Mouse (Mus musculus): ENCODE measurements around the gene Ccdc32. TPM values are rescaled to one million over a fixed set of nuclear protein-coding genes. Genes with fewer than 3 reads are reported as not detected.
A peak's percentile ranks its signal among the peaks of the same experiment; 100 is the strongest.
"Not testable (repeated sequence)": the region's sequence is repeated elsewhere in the genome, so short reads cannot be mapped to it uniquely, and the experiment has no call there.

Gene Ccdc32
- total RNA-seq, 1 experiment from 2014 or later, result 15.7 TPM

DNA sequence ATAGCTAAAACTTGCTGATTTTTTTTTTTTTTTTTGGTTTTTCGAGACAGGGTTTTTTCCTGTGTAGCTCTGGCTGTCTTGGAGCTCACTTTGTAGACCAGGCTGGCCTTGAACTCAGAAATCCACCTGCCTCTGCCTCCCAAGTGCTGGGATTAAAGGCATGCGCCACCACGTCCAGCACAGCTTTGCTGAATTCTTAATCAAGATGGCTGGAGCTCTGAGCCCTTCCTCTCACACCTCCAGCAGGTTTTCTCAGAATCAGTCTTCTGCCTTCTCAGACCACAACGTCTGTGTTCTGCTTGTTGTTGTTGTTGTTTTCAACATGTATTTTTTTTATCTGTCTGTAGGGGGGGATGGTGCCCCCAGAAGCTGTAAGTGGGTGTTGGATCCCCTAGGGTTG lies 12.9 kb downstream of the Ccdc32 start:
- not testable (repeated sequence) for ATAC-seq (replicated peaks; ENCODE audit: low read depth, poor library complexity, severe bottlenecking)

DNA sequence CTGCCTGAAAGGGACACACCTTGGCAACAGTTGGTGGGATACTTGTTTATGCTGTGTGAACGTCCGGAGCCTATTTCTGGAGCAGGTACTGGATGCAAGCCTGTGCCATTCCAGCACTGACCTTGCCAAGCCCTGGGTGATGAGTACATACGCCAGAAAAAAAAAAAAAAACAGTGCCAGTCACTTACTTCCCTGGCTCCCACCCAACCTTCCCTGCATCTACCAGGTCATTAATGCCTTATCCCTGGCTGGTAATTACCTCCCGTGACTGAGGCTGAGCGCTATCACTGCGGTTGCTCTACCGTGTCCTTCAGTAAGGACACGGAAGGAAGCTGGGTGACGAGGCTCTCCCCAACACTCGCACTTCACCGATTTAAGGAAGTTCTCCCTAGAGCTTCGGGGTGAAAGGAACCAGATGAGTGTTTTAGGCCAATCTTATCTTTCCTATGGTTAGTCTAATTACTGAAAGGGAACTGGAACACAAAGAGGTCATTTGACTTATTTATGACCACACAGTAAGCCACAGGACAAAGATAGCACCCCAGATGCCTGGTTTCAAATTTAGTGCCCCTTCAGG lies 13.5 kb downstream of the Ccdc32 start:
- ATAC-seq (replicated peaks; ENCODE audit: low read depth, poor library complexity, severe bottlenecking), result peak; percentile 97

DNA sequence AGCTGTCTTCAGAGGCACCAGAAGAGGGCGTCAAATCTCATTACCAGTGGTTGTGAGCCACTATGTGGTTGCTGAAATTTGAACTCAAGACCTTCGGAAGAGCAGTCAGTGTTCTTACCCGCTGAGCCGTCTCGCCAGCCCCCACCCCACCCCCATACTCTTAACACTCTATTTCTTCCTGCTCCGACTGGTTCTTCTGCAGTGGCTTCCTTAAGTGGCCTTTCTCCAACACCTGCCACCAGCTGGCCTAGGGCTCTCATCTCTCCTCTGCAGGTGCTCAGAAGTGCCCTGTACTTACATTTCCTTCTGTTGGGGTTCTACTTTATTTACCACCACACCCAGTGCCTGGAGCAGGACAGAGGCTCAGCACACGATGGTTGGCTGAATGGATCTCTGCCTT lies 14.2 kb downstream of the Ccdc32 start:
- ATAC-seq (replicated peaks; ENCODE audit: low read depth, poor library complexity, severe bottlenecking), result no peak

DNA sequence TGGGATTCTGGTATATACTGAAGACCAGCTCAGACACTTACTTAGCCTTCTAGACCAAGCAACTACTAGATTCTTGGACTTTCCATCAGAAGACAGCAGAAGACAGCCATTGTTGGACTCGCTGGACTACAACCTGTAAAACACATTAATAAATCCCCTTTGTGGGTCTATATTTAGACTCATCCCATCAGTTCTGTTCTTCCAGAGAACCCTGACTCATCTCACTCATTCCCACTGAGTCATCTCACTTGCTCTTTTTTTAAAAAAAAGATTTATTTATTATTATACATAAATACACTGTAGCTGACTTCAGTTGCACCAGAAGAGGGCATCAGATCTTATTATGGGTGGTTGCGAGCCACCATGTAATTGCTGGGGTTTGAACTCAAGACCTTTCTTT lies 19.8 kb downstream of the Ccdc32 start:
- ATAC-seq (replicated peaks; ENCODE audit: low read depth, poor library complexity, severe bottlenecking), result no peak

DNA sequence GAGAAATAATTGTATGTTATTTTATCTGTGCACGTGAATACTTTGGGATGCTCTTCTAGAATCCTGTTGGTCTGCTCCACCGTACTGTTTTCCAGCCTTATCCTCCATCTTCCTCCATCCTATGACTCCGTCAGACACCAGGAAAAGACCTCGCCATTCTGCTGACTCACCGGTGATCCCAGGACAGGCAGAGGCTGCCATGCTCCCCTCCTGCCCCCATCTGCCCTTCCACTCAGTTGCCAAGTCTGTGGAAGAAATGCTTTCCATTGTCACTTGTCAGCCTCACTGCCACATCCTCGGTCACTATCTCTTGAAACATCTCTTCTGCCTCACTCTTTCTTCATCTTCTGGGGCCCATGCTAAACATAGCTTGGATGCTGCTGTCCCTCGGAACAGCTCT lies 22.3 kb downstream of the Ccdc32 start:
- no peak for ATAC-seq (replicated peaks; ENCODE audit: low read depth, poor library complexity, severe bottlenecking)

DNA sequence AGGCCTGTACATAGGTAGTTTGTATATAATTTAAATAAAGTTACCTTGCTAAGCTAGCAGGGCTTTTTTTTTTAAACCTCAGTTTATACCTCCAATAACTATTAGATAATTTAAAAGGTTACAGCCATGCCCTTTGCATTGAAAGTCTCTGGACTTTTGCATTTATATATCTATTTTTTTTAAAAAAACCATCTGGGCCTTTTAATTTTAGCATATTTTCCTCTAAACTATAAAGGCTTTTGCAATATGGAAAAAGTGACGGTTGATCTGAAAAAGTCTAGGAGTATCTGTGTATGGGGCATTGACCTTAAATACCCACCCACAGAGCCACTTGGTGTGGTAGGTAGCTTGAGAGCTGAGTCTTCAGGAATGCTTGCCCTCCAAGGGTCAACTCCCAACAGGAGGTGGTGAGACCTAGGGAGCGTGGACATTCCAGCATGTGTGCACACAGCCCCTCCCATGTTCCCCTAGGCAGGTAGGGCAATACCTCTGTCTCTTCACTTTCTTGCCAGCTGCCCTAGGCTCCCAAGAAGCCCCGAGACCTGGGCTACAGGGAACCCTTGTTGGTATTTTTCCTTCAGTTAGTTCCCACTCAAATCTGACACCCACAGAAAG lies 30.1 kb downstream of the Ccdc32 start:
- ATAC-seq (replicated peaks; ENCODE audit: low read depth, poor library complexity, severe bottlenecking), result no peak

DNA sequence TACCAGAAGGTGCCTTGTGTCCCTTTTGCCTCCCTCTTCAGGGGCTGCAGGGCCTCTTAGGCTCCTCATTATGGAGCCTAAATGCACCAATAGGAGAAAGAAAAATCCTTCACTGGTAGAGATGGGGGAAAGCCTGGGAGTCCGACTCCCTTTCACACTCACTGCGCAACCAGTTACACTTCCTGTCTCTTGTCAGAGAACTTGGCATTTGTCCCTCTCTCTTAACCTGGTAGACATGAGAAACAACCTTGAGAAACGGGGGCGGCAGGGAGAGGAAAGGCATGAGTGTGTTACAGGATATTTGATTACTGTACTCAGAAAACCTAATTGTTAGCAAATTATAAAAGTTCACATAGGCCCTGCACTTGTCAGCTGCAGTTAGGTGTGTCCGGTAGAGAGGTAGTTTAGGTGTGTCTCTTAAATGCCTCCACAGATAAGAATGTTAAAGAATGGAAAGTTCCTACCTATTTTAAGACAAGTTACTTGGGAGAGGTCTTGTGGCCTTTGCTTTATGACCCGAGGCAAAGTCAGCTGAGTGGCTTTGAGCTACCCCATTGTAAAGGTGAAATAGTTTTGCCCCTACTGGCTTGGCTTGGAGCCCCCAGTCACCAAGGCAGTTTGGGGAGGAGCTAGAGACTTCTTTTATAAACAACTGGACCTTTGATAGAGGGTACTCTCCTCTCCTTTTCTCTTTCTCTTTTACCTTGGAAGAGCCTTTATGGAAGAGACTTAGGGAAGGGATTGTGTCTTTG lies 30.9 kb downstream of the Ccdc32 start:
- ATAC-seq (replicated peaks; ENCODE audit: low read depth, poor library complexity, severe bottlenecking), result no peak

DNA sequence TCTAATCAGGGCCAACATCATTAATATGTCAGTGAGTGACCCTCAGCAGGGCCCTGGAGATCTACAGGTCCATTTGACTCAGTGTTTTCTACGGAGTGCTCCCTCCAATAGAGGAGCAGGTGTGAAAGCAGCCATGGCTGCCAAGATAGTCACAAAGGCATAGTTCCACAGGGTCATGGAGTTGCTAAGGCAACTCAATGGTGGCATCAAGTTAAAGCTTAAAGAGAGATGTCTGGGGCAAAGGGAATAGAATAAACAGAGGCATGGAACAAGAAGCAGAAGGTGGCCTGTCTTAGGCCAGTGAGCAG lies 32.4 kb downstream of the Ccdc32 start:
- ATAC-seq (replicated peaks; ENCODE audit: low read depth, poor library complexity, severe bottlenecking), result no peak

DNA sequence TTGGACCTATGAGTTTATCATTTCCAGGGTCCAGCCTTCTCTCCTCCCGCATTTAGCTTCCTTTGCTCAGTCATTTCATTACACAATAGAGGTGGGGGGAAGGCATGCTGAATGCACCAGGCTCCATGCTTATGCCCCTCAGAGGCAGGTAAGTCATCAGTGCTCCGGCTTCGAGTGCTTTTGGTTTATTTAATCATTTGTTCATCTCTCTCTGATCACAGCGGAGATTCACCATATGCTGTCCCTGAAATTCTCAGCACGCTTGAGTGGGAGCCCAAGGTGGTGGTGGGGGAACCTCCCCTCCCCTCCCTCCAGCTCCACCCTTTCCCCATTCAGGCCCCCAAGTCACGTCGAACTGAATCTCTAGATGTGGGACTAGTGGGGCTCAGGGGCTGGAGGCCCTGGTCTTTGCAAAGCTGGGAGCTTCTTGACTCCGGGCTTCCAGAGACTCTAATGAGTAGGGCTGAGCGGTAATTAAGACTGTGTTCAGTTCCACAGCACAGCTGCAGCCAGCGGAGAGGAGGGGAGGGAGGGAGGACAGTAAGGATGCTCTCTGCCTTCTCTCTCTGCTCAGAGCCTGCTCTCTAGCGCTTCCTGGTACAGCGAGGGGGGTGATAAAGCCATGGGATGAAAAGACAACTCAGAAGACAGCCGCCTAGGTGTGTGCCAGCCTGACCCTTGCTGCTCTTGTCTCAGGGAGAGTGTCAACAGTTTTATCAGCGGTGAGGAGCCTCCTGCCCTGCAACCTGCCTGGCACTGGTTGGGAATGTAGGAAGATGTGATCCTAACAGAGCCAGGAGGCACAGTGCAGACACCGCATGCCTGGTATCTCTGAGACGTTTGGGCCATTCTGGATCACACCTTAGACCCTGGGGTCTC lies 33.0 kb downstream of the Ccdc32 start:
- no peak for ATAC-seq (replicated peaks; ENCODE audit: low read depth, poor library complexity, severe bottlenecking)

DNA sequence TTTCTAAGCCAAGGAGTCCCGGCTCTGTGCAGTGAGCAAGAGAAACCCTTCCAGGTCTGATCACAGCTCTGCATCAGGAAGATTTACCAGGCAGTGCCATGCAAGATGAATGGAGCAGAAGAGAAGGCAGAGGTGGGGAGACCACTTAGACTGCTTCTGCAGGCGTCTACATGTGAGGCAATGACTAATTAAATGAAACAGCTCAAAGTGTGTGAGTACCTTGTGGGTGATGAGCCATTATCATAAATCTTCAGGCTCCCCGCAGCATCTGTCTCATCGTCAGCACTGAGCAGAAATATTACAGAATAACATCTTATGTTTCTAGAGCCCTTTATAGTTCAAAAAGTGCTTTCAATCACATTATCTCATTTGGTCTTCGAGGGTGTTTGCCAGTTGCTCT lies 33.7 kb downstream of the Ccdc32 start:
- ATAC-seq (replicated peaks; ENCODE audit: low read depth, poor library complexity, severe bottlenecking), result no peak

DNA sequence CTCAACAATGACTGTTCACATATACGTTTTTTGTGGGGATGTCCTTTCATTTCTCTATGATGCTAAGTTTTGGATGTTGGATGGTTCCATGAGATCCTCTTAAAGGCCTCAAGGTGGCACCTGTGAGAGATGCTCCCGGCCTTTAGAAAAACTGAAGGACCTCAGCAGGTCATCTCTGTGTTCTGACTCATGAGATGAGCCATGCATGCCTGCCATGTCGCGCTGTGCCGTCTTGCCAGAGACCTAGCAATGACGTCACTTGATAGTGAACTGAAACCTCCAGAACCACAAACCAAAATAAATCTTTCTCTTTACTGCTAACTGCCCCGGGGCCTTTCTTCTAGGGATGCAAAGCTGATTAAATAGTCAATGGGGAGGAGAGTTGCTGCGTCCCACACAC lies 45.4 kb downstream of the Ccdc32 start:
- no peak for ATAC-seq (replicated peaks; ENCODE audit: low read depth, poor library complexity, severe bottlenecking)

DNA sequence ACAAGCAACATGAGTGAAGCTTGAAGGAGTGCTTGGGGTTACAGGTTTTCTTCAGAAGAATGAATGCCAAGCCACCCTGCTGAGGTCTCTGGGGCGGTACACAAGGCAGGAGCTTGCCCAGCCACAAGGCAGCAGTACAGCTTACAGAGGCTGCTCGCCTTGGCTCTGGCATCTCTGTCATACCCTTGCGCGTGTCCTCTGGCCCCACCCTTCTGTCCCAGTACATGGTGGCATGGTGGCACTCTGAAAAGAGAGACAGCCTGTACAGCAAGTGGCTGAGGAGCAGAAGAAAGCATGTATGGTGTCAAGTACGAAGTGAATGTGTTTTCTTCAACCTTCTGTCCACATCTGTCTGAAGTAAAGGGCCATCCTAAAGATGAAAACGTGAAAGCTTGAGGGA lies 48.4 kb downstream of the Ccdc32 start:
- ATAC-seq (replicated peaks; ENCODE audit: low read depth, poor library complexity, severe bottlenecking), result no peak

DNA sequence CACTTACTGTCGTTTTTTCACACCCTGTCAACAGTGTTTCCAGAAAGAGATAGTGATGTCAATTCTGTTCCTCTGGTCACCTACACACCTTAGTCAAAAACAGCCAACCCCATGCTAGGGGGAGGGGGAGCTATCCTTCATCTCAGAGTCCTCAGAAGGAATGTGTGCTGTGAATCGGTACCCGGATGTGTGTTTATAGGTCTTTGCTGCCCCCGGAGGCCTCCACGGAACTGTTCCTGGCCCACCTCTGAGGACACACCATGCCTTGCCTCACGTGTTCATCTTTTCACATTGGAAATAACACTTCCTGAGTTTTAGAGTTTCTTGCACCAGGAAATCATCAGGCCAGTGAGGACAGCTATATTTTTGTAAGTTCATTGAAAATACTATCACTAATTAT lies 51.1 kb downstream of the Ccdc32 start:
- no peak for ATAC-seq (replicated peaks; ENCODE audit: low read depth, poor library complexity, severe bottlenecking)

DNA sequence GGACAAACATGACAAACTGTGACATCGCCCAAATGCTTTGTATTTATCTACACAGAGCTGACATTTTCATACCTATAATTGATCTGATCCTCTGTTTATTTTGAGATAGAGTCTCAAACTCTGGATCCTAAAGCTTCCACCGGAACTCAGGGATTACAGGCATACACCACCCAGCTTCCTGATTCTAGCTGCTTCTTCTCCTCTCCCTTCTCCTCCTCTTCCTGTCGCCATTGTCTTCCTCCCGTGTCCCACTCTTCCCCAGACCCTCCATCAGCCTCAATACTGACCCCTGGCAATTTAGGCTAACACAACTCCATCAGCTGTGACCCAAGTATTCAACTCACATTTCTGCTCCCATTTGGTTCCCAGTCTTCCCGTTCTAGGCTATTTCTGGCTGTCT lies 52.3 kb downstream of the Ccdc32 start:
- ATAC-seq (replicated peaks; ENCODE audit: low read depth, poor library complexity, severe bottlenecking), result no peak

DNA sequence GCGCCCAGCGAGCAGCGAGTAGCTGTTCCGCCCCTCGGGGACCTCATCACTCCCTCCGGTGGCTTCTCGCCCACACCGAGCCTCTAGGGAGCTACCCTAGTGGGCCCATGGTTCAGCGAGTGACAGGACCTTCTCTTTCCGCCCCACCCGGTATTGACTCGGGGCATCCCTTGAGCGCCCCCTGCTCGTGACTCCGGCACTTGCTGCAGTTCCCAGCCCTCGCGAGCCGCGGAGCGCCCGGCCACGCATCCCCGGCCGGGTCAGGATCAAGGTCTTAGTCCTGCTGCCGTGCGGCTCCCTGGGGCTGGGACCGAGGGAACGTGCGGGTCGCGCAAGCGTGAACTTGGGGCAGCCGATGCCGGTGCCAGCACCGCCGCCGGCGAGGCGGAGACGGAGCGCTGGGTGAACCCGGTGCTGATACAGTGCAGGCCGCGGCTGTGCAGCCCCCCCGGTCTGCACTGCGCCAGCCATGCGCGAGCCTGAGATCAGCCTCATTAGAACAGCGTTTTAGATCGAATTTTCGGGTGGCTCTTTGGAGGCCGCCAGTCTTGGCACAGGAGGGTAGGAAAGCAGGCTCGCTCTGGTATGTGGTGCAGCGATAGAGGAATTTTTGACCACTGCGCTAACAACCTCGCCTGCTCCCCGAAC lies 52.8 kb downstream of the Ccdc32 start:
- peak; percentile 87 for ATAC-seq (replicated peaks; ENCODE audit: low read depth, poor library complexity, severe bottlenecking)

DNA sequence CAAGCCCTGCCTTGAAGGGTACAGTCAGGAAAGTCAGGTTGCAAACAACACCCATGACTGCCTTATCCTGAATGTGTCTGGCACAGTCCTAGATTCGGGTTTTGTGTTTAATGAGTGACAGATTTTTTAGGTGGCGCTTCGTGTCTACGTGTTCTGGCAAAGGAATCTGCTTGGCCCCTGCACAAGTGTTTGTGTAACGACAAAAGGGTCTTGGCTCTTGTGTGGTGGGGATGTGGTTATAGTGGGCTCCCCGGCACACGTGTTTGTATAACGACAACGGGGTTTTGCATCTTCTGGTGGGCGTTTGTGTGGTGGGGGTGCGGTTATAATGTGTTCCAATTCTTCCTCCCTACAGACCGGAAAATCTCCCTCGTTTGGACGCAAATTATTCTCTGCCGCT lies 53.3 kb downstream of the Ccdc32 start:
- ATAC-seq (replicated peaks; ENCODE audit: low read depth, poor library complexity, severe bottlenecking), result peak; percentile 2; the same call in 1 of the 2 replicates

DNA sequence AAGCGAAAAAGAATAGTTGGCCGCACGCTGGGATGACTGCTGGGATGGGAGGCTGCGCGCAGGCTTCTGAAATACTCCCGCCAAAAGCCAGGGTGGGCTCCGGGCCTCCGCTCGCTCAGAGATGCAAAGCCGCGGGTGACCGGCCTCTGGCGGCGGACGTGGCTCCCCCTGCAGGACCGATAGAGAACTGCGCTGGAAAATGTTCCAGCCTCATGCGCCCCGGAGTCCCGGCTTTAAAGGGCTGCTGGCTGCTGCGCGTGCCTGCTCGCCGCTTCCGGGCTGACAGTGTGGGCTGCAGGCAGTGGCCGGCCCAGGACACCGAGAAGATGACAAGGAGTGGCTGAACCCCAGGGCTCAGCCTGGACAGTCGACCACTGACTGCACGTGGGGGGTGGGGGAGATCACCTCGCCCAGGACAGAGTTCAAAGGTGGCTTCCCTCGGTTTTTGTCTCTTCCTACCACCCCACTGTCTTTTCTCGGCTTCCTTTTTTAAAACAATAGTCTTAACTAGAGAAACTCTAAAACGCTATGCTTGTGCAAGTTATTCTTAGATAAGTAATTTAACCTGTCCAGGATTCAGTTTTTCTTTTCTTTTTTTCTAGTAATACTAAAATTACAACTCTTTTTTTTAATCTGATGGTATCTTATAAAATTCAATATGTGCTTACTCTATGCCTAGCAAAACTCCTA lies 56.4 kb downstream of the Ccdc32 start:
- peak; percentile 88 for ATAC-seq (replicated peaks; ENCODE audit: low read depth, poor library complexity, severe bottlenecking)

DNA sequence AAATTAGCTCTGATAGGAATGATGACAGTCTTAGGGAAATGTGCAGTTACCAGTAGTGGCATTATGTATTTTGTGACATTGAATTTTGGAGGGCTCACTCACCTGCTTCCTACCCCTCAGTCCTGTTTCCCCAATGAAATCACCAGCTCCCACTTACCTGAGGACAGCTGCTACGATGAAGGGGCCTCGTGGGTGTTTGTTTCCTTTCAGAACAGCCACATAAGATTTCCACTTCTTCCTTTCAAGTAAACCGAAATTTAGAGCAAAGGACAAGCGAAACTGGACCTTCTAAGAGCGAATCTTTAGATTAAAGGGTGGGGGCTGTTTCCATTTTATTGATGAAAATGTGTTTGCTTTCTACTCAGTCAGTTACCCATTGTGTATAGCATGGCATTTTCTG lies 57.1 kb downstream of the Ccdc32 start:
- ATAC-seq (replicated peaks; ENCODE audit: low read depth, poor library complexity, severe bottlenecking), result no peak

DNA sequence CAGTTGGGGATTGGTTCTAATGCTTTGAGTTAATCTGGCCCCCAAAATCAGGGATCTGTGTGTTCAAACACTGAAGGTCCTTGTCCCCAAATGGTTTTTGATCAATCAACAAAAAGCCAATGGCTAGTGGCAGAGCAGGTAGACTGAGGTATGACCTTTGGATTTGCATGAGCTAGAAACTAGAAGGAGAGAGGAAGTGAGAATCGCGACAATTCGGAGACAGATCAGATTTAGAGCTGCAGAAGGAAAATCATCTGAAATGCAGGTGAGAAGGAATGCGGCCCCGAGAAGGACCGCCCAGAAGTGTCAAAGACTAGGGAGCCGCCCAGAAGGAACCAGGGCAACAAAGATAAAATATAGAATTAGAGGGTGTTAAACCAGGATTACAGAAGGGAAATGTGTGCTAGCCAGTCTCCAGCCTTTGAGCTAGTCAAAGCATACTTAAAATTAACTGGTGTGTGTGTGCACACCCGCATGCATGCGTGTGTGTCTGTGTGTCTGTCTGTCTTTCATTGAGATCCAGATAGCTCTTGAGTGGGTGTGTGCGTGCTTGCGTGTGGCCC lies 59.5 kb downstream of the Ccdc32 start:
- ATAC-seq (replicated peaks; ENCODE audit: low read depth, poor library complexity, severe bottlenecking), result no peak
